Mouse (Mus musculus): Measurements from ENCODE around the gene Ugt2b36. TPM values are rescaled to one million over a fixed set of nuclear protein-coding genes. Genes with fewer than 3 reads are reported as not detected.
"Not testable (repeated sequence)": the region's sequence is repeated elsewhere in the genome, so short reads cannot be mapped to it uniquely, and the experiment has no call there.

The Ugt2b36 gene
- polyA plus RNA-seq (2015; fragmentation: Nextera tagmentation; extraction: Ambion mirVana): 0.36 TPM in 1 of 2 replicates, not detected in the other

DNA sequence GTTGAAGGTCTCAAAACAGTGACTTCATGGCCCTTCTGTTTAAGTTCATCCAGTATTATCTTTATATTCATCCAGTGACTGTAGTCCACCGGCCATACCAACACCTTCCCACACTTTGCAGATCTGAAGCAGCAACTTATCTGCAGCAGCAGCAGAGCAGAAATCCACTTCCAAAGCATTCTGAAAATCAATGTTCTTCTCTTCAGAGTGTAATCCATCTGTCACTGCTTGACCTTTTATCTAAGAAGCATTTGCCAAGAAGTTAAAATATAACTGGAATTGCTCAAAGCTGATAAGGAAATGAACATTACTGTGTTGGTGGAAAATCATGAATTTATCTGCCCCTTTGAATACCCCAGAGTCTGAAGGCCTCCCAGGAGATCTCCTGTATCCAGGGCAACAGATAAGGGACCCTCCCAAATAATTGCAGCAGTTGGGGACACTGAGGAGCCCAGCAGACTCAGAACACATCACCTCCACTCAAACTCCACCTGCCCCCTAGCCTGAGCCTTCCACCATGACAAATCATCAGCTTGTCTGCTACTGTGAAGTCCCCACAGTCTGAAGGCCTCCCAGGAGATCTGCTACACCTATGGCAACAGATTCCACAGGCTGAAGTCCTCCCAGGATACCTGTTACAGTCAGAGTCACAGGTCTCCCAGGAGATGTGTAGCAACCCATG, at the start of gene Ugt2b36:
TSS of gene Ugt2b36 (minus strand) at position 210 of the 682 bp plus-strand sequence.
- Histone ChIP-seq H3K9ac (no peak within 1 kb of the TSS), H3K4me2 (no peak within 1 kb of the TSS), H3K4me3 (no peak within 1 kb of the TSS), H3K4me1 (no peaks in the 10 kb centered on the region), H3K27ac (no peak within 1 kb of the TSS), H3K9me3 (no peaks in the 10 kb centered on the region), H3K27me3 (no peaks in the 10 kb centered on the region), H3K36me3 (no peaks in the 10 kb centered on the region)
- WGBS: 93% methylated on average over 1 of the region's 1 CpGs
- ATAC-seq (ENCODE audit: insufficient number of reproducible peaks, insufficient read depth, low FRiP score, low TSS enrichment, low read depth): no peak

DNA sequence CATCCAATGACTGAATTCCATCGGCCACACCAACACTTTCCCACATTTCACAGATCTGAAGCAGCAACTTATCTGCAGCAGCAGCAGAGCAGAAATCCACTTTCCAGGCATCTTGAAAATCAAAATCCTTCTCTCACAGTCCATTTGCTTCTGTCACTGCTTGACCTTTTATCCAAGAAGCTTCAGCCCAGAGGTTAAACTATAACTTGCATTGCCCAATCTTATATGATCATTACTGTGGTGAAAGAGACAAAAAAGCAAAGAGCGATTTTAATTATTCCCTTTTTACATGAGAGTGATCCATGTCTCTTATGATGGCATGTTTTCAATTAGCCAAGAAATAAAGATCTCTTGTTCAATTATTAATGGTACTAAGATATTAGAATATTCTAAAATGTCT, 47.8 kb upstream of the Ugt2b36 start, which contains the start of gene Ugt2b5:
TSS of gene Ugt2b5 (minus strand) at position 123 of the 400 bp plus-strand sequence.
- not testable (repeated sequence) for H3K4me1 ChIP-seq; H3K36me3 ChIP-seq; H3K27me3 ChIP-seq; H3K9ac ChIP-seq; H3K4me3 ChIP-seq; H3K4me2 ChIP-seq; H3K9me3 ChIP-seq; H3K27ac ChIP-seq; ATAC-seq (ENCODE audit: insufficient number of reproducible peaks, insufficient read depth, low FRiP score, low TSS enrichment, low read depth)
- WGBS: 86% methylated on average over 2 of the region's 2 CpGs

DNA sequence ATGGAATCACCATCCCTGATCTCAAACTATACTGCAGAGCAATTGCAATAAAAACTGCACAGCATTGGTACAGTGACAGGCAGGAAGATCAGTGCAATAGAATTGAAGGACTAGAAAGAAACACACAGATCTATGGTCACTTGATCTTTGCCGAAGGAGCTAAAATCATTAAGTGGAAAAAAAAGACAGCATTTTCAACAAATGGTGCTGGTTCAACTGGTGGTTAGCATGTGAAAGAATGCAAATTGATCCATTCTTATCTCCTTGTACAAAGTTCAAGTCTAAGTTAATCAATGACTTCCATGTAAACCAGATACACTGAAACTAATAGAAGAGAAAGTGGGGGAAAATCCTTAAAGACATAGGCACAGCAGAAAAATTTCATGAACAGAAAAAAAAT, 11.3 kb upstream of the Ugt2b36 start:
- not testable (repeated sequence) for H3K9ac ChIP-seq; H3K4me2 ChIP-seq; H3K27ac ChIP-seq; H3K9me3 ChIP-seq; H3K4me1 ChIP-seq; H3K4me3 ChIP-seq; ATAC-seq (ENCODE audit: insufficient number of reproducible peaks, insufficient read depth, low FRiP score, low TSS enrichment, low read depth); H3K36me3 ChIP-seq; H3K27me3 ChIP-seq
- WGBS: 88% methylated on average over 1 of the region's 1 CpGs

DNA sequence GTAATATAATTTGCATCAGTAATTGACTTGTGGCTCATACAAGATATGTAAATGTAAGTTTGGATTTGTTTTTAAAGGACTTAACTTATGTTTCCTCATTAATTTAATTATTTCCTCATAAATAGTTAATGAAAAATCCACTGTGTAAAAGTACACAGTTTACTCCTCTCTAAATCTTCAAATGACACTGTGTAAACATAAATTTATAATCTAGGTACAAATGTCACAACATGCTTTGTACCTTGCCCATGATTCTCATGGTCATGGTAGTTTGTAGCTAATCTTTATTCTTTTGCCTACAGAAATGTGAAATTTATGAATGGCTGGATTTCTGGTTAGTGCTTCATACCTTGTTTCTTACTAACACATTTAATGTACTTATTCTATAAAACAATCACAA, 1.2 kb downstream of the Ugt2b36 start:
- H3K4me3 ChIP-seq: no peak overlapping the region
- H3K27me3 ChIP-seq: no peaks in the 10 kb centered on the region
- no peak overlapping the region for H3K9ac ChIP-seq
- H3K36me3 ChIP-seq: no peaks in the 10 kb centered on the region
- no peak for ATAC-seq (ENCODE audit: insufficient number of reproducible peaks, insufficient read depth, low FRiP score, low TSS enrichment, low read depth)
- no peaks in the 10 kb centered on the region for H3K4me1 ChIP-seq
- no peak overlapping the region for H3K4me2 ChIP-seq
- H3K9me3 ChIP-seq: no peaks in the 10 kb centered on the region
- H3K27ac ChIP-seq: no peak overlapping the region

DNA sequence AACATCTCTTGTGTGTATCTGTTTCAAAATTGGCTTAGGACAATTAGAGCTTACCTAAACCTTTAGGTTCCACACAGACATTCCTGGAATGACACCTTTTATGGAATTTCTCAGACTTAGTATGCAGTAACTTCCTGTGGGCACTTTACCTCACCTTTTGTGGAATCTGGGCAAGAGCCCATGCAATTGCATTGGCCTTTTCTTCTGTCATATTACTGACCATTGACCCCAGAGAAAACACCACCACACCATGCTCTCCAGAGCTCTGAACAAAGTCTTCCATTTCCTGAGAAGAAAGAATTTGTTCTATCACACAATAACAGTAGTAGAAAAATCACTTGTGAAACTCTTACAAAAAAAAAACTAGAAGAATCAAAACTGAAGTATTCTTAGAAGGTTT, 3.1 kb downstream of the Ugt2b36 start:
- H3K4me3 ChIP-seq: no peak overlapping the region
- ATAC-seq (ENCODE audit: insufficient number of reproducible peaks, insufficient read depth, low FRiP score, low TSS enrichment, low read depth): no peak
- no peaks in the 10 kb centered on the region for H3K36me3 ChIP-seq
- H3K9ac ChIP-seq: no peak overlapping the region
- no peak overlapping the region for H3K27ac ChIP-seq
- H3K4me2 ChIP-seq: no peak overlapping the region
- H3K9me3 ChIP-seq: no peaks in the 10 kb centered on the region
- no peaks in the 10 kb centered on the region for H3K27me3 ChIP-seq
- H3K4me1 ChIP-seq: no peaks in the 10 kb centered on the region

DNA sequence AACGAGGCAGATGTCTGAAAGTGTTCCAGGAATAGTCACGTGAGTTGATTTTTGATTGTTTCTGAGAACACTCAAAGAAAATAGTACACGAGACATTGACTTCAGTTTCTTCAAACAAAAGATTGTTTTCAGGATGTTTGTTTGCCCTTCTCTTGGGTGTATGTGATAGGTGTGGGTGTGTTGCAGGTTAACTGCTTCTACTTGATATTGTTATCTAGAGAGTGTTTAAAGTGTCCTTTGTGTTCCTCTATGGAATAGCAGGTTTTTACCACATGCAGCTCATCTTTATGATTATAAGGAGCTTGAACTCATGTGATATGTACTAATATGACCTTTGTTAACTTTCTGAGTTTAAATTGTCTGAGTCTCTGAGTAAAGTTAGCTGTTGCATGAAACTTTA, 6.1 kb downstream of the Ugt2b36 start:
- no peaks in the 10 kb centered on the region for H3K27me3 ChIP-seq
- H3K9me3 ChIP-seq: no peaks in the 10 kb centered on the region
- H3K4me1 ChIP-seq: no peaks in the 10 kb centered on the region
- no peak overlapping the region for H3K27ac ChIP-seq
- no peak for ATAC-seq (ENCODE audit: insufficient number of reproducible peaks, insufficient read depth, low FRiP score, low TSS enrichment, low read depth)
- H3K4me2 ChIP-seq: no peak overlapping the region
- no peaks in the 10 kb centered on the region for H3K36me3 ChIP-seq
- no peak overlapping the region for H3K4me3 ChIP-seq
- WGBS: 74% methylated on average over 3 of the region's 3 CpGs
- H3K9ac ChIP-seq: no peak overlapping the region

DNA sequence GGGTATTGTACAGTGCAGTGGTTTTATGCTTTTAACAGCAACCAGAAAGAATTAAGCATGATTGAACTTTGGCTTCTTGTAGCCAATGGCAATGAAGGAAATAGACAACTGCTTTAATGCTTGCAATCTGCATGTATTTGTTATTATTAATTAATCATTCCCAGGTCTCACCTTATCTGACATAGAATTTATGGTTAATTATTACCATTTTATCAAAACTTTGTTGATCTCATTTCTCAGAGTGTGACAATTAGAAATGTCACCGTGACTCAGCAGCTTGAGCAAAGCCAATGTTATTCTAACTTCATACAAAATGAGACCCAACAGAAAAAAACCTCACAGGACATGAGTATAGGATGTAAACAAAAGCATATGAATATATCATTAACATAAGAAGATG, 61.7 kb downstream of the Ugt2b36 start:
- no peaks in the 10 kb centered on the region for H3K27me3 ChIP-seq
- H3K9ac ChIP-seq: no peak overlapping the region
- H3K4me1 ChIP-seq: no peaks in the 10 kb centered on the region
- no peak for ATAC-seq (ENCODE audit: insufficient number of reproducible peaks, insufficient read depth, low FRiP score, low TSS enrichment, low read depth)
- 77% methylated on average over 1 of the region's 1 CpGs for WGBS
- no peaks in the 10 kb centered on the region for H3K36me3 ChIP-seq
- H3K27ac ChIP-seq: no peak overlapping the region
- H3K4me2 ChIP-seq: no peak overlapping the region
- no peaks in the 10 kb centered on the region for H3K9me3 ChIP-seq
- no peak overlapping the region for H3K4me3 ChIP-seq

DNA sequence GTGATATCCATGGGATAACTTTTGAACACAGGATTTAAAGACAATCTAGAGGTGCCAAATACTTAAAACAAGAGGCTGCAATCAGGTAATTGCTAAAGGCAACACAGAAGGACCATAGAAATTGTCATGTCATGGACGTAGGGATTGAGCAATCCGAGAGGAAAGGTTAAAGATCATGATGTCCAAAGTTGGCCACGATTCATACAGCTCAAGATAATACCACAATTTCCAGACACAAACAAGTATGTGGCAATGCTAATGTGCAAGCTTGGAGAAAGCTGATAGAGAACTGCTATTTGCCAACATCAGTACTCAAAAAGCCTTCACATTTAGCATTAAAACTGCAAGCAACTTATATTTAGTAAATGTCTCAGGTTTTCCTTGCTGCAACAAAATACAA, 65.0 kb downstream of the Ugt2b36 start:
- Histone ChIP-seq H3K27me3 (no peaks in the 10 kb centered on the region), H3K4me1 (no peaks in the 10 kb centered on the region), H3K4me3 (no peak overlapping the region), H3K36me3 (no peaks in the 10 kb centered on the region), H3K4me2 (no peak overlapping the region), H3K27ac (no peak overlapping the region), H3K9ac (no peak overlapping the region), H3K9me3 (no peaks in the 10 kb centered on the region)
- ATAC-seq (ENCODE audit: insufficient number of reproducible peaks, insufficient read depth, low FRiP score, low TSS enrichment, low read depth): no peak
- 73% methylated on average over 3 of the region's 3 CpGs for WGBS

Other genes with a start within 250 kb of the Ugt2b36 start
- gene Ugt2b34, start 185.6 kb downstream of the Ugt2b36 start, polyA plus RNA-seq (2015; fragmentation: Nextera tagmentation; extraction: Ambion mirVana): 0.04 and 1.2 TPM in 2 replicates
- gene Ugt2b1, start 166.0 kb downstream of the Ugt2b36 start, polyA plus RNA-seq (2015; fragmentation: Nextera tagmentation; extraction: Ambion mirVana): not detected in 2 replicates
- gene Ugt2b35, start 91.7 kb downstream of the Ugt2b36 start, polyA plus RNA-seq (2015; fragmentation: Nextera tagmentation; extraction: Ambion mirVana): not detected in 2 replicates
- gene Ugt2b5, start 47.8 kb upstream of the Ugt2b36 start, polyA plus RNA-seq (2015; fragmentation: Nextera tagmentation; extraction: Ambion mirVana): 0.23 TPM in 1 of 2 replicates, not detected in the other
- gene Ugt2b37, start 162.2 kb upstream of the Ugt2b36 start, polyA plus RNA-seq (2015; fragmentation: Nextera tagmentation; extraction: Ambion mirVana): not detected in 2 replicates
- not detected in 2 replicates for gene Ugt2a3, start 244.6 kb upstream of the Ugt2b36 start, polyA plus RNA-seq (2015; fragmentation: Nextera tagmentation; extraction: Ambion mirVana)